13 mouse cellular contexts compared by ENCODE assay signal in genomic region chr13:44030590-44030989, GRCm38 (mm10).
A peak's percentile ranks its signal among the peaks of the same experiment; 100 is the strongest.
DNase-seq lines count a peak whose midpoint lies in the region; ATAC-seq and TF ChIP-seq lines count a peak whose summit lies in the region.
"Had no signal": no experiment of that assay in that cellular context is flagged by ENCODE, and none has a peak within 500 bp of the region (broad histone marks: within the 10 kb centered on the region; RNA-seq: fewer than 3 reads in every experiment).

No protein-coding gene starts in this region.

- no peaks in the 10 kb centered on the region for H3K9me3 ChIP-seq in heart, postnatal 0 days (replicated peaks; ENCODE audit: control insufficient read depth, low read length)
- no peaks in the 10 kb centered on the region for H3K9me3 ChIP-seq in liver, embryonic 11.5 days (ENCODE audit: control insufficient read depth, low read length)

- H3K9ac ChIP-seq in heart, postnatal 0 days (replicated peaks; ENCODE audit: low read depth, low read length) = no peak overlapping the region
- no peak overlapping the region for H3K9ac ChIP-seq in liver, embryonic 11.5 days (ENCODE audit: low read depth, low read length)
- H3K9ac ChIP-seq: liver, embryonic 14.5 days had no signal

- DNase-seq in gastrocnemius, postnatal 14 days = peak; percentile 27
- no peak for DNase-seq in gastrocnemius, postnatal 10 days
- DNase-seq in spleen, postnatal 36 days (ENCODE audit: low spot score in 2 of 2) = peak; percentile 39 to 41
- no peak for DNase-seq in spleen, adult 18-20 months
- peak; percentile 81 for DNase-seq in heart, postnatal 0 days (ENCODE audit: low spot score)
- DNase-seq in liver, embryonic 11.5 days (ENCODE audit: low spot score) = no peak
- DNase-seq in liver = no peak
- DNase-seq: adrenal gland, postnatal 10 days; gastrocnemius, postnatal 36 days; kidney, adult 8-10 months; midbrain, embryonic 14.5 days; thymus, postnatal 36 days had no signal

- H3K36me3 ChIP-seq in heart, postnatal 0 days (replicated peaks; ENCODE audit: control insufficient read depth, insufficient read depth, low read length) = no peaks in the 10 kb centered on the region
- H3K36me3 ChIP-seq in liver, embryonic 11.5 days (ENCODE audit: control insufficient read depth, insufficient read depth, low read length) = no peaks in the 10 kb centered on the region

- H3K4me1 ChIP-seq in heart, postnatal 0 days (ENCODE audit: control insufficient read depth, insufficient read depth) = peaks cover 29% of the 10 kb centered on the region
- H3K4me1 ChIP-seq in liver, embryonic 11.5 days (replicated peaks; ENCODE audit: control insufficient read depth, insufficient read depth, low read length) = no peaks in the 10 kb centered on the region; the same call in 1 of the 2 replicates

- 18% methylated on average over 5 of the region's 5 CpGs for whole genome bisulfite sequencing in heart, postnatal 0 days
- WGBS in liver, embryonic 11.5 days = 43% methylated on average over 5 of the region's 5 CpGs

- no peak overlapping the region for H3K4me3 ChIP-seq in heart, postnatal 0 days (ENCODE audit: low read depth, low read length)
- no peak overlapping the region for H3K4me3 ChIP-seq in liver, embryonic 11.5 days (ENCODE audit: low read depth, low read length)

- TF ChIP-seq CTCF in heart, postnatal 0 days (IDR thresholded peaks at IDR 0.05; ENCODE audit: low read depth) = no peak

- H3K27me3 ChIP-seq in heart, postnatal 0 days (ENCODE audit: control insufficient read depth, insufficient read depth, low read length) = no peaks in the 10 kb centered on the region
- no peaks in the 10 kb centered on the region for H3K27me3 ChIP-seq in liver, embryonic 11.5 days (replicated peaks; ENCODE audit: control insufficient read depth, insufficient read depth, low read length)

- peak; percentile 86 for TF ChIP-seq EP300 in heart, postnatal 0 days (IDR thresholded peaks at IDR 0.05; ENCODE audit: low read depth)

- intact Hi-C loops in gastrocnemius, postnatal 14 days (cut with DNase I; ENCODE audit: low total_unique reads) = no loop called here

- peak overlapping the region; percentile 85 for H3K27ac ChIP-seq in heart, postnatal 0 days (ENCODE audit: low read depth)
- no peak overlapping the region for H3K27ac ChIP-seq in liver, embryonic 11.5 days (ENCODE audit: low read depth, low read length)
- H3K27ac ChIP-seq: liver, embryonic 14.5 days had no signal

- no peak overlapping the region for H3K4me2 ChIP-seq in heart, postnatal 0 days (ENCODE audit: low read depth, low read length)
- H3K4me2 ChIP-seq in liver, embryonic 11.5 days = no peak overlapping the region

- peak; percentile 84 for ATAC-seq in heart, postnatal 0 days (ENCODE audit: insufficient read depth, low read depth)
- no peak for ATAC-seq in liver, embryonic 11.5 days (replicated peaks; ENCODE audit: low FRiP score)

Comparison
In these comparisons a context has a peak if more than half of its experiments do, and no peak if none do; other contexts are left out.
1. DNase-seq: peak in gastrocnemius, postnatal 14 days (single experiment), spleen, postnatal 36 days (2 of 2) and heart, postnatal 0 days (single experiment); none in gastrocnemius, postnatal 10 days (single experiment), spleen, adult 18-20 months (0 of 2), liver, embryonic 11.5 days (single experiment) and liver (single experiment).